Mouse (Mus musculus) colon, adult 2 months (tissue): Measurements from ENCODE around the gene Il13ra2. TPM values are rescaled to one million over a fixed set of nuclear protein-coding genes. Genes with fewer than 3 reads are reported as not detected.

Experiments
- polyA plus RNA-seq: library from polyadenylated mRNA; depleted of rRNA; stranded (reverse); fragments of >200 nt; gene quantifications from 2 replicates; pipeline ENCODE4 v1.2.3, GENCODE M21; 2012; rRNA removed

The Il13ra2 gene
- polyA plus RNA-seq = not detected in 2 replicates

GRCm38 (mm10) chrX:147429129-147429528, at the start of gene Il13ra2:
Gene Il13ra2, minus strand, starts transcription at chrX:147429192.

GRCm38 (mm10) chrX:147453610-147454009, 24.6 kb upstream of the Il13ra2 start, which contains the start of gene Vmn1r239-ps:
Gene Vmn1r239-ps, minus strand, starts transcription at chrX:147453710.

Other genes with a start within 250 kb of the Il13ra2 start
- not detected in 2 replicates for gene Vmn1r239-ps, start 24.5 kb upstream of the Il13ra2 start, polyA plus RNA-seq
- gene Lrch2, start 124.9 kb upstream of the Il13ra2 start, polyA plus RNA-seq = 0.45 and 0.64 TPM in 2 replicates